Mouse (Mus musculus): ENCODE results near the gene Ypel5. TPM values are rescaled to one million over a fixed set of nuclear protein-coding genes. Genes with fewer than 3 reads are reported as not detected.

The Ypel5 gene
- polyA plus RNA-seq, 1 experiment from 2014 or later, result 53.9 TPM

GRCm38 (mm10) chr17:72813419-72814315 is 22.6 kb upstream of the Ypel5 start:
- peak; percentile 22 for DNase-seq (ENCODE audit: low spot score)
- no peaks in the 10 kb centered on the region for H3K36me3 ChIP-seq (ENCODE audit: control insufficient read depth, insufficient read depth, low read length)
- no peak overlapping the region for H3K4me3 ChIP-seq (ENCODE audit: low read depth, low read length)
- H3K9ac ChIP-seq (ENCODE audit: low read depth, low read length), result no peak overlapping the region
- 16% methylated on average over 12 of the region's 12 CpGs for WGBS
- no peaks in the 10 kb centered on the region for H3K27me3 ChIP-seq (replicated peaks; ENCODE audit: control insufficient read depth, insufficient read depth, low read length)
- no peaks in the 10 kb centered on the region for H3K4me1 ChIP-seq (ENCODE audit: control insufficient read depth, insufficient read depth, low read length)
- ATAC-seq (ENCODE audit: low read depth), result no peak
- no peak overlapping the region; the same call in 1 of the 2 replicates for H3K4me2 ChIP-seq (ENCODE audit: low read depth, low read length)
- H3K27ac ChIP-seq (replicated peaks; ENCODE audit: low read depth, low read length), result no peak overlapping the region
- no peaks in the 10 kb centered on the region for H3K9me3 ChIP-seq (ENCODE audit: control insufficient read depth, low read length)

GRCm38 (mm10) chr17:72817574-72817973 is 18.7 kb upstream of the Ypel5 start:
- Histone ChIP-seq H3K27ac (replicated peaks; ENCODE audit: low read depth, low read length) (no peak overlapping the region), H3K4me3 (ENCODE audit: low read depth, low read length) (no peak overlapping the region), H3K27me3 (replicated peaks; ENCODE audit: control insufficient read depth, insufficient read depth, low read length) (no peaks in the 10 kb centered on the region), H3K4me2 (ENCODE audit: low read depth, low read length) (no peak overlapping the region), H3K4me1 (ENCODE audit: control insufficient read depth, insufficient read depth, low read length) (no peaks in the 10 kb centered on the region), H3K36me3 (ENCODE audit: control insufficient read depth, insufficient read depth, low read length) (no peaks in the 10 kb centered on the region), H3K9ac (ENCODE audit: low read depth, low read length) (no peak overlapping the region), H3K9me3 (ENCODE audit: control insufficient read depth, low read length) (no peaks in the 10 kb centered on the region)
- no peak for ATAC-seq (ENCODE audit: low read depth)
- DNase-seq (ENCODE audit: low spot score), result no peak
- 83% methylated on average over 5 of the region's 5 CpGs for WGBS

GRCm38 (mm10) chr17:72819714-72820113 is 16.5 kb upstream of the Ypel5 start:
- Histone ChIP-seq H3K27ac (replicated peaks; ENCODE audit: low read depth, low read length) (no peak overlapping the region), H3K9ac (ENCODE audit: low read depth, low read length) (no peak overlapping the region), H3K9me3 (ENCODE audit: control insufficient read depth, low read length) (no peaks in the 10 kb centered on the region), H3K27me3 (replicated peaks; ENCODE audit: control insufficient read depth, insufficient read depth, low read length) (no peaks in the 10 kb centered on the region), H3K4me3 (ENCODE audit: low read depth, low read length) (no peak overlapping the region), H3K4me1 (ENCODE audit: control insufficient read depth, insufficient read depth, low read length) (no peaks in the 10 kb centered on the region), H3K36me3 (ENCODE audit: control insufficient read depth, insufficient read depth, low read length) (no peaks in the 10 kb centered on the region), H3K4me2 (ENCODE audit: low read depth, low read length) (no peak overlapping the region)
- DNase-seq (ENCODE audit: low spot score), result no peak
- WGBS, result 56% methylated on average over 2 of the region's 2 CpGs
- no peak for ATAC-seq (ENCODE audit: low read depth)

GRCm38 (mm10) chr17:72820425-72820824 is 15.8 kb upstream of the Ypel5 start:
- Histone ChIP-seq H3K9me3 (ENCODE audit: control insufficient read depth, low read length) (no peaks in the 10 kb centered on the region), H3K36me3 (ENCODE audit: control insufficient read depth, insufficient read depth, low read length) (no peaks in the 10 kb centered on the region), H3K4me3 (ENCODE audit: low read depth, low read length) (no peak overlapping the region), H3K27ac (replicated peaks; ENCODE audit: low read depth, low read length) (no peak overlapping the region), H3K4me2 (ENCODE audit: low read depth, low read length) (no peak overlapping the region), H3K27me3 (replicated peaks; ENCODE audit: control insufficient read depth, insufficient read depth, low read length) (no peaks in the 10 kb centered on the region), H3K4me1 (ENCODE audit: control insufficient read depth, insufficient read depth, low read length) (no peaks in the 10 kb centered on the region), H3K9ac (ENCODE audit: low read depth, low read length) (no peak overlapping the region)
- 53% methylated on average over 4 of the region's 4 CpGs for WGBS
- ATAC-seq (ENCODE audit: low read depth) (no peak), DNase-seq (ENCODE audit: low spot score) (no peak)

- Histone ChIP-seq H3K27me3 (replicated peaks; ENCODE audit: control insufficient read depth, insufficient read depth, low read length) (no peaks in the 10 kb centered on the region), H3K9me3 (ENCODE audit: control insufficient read depth, low read length) (no peaks in the 10 kb centered on the region), H3K4me2 (ENCODE audit: low read depth, low read length) (no peak overlapping the region), H3K36me3 (ENCODE audit: control insufficient read depth, insufficient read depth, low read length) (no peaks in the 10 kb centered on the region), H3K4me3 (ENCODE audit: low read depth, low read length) (no peak overlapping the region), H3K27ac (replicated peaks; ENCODE audit: low read depth, low read length) (no peak overlapping the region), H3K9ac (ENCODE audit: low read depth, low read length) (no peak overlapping the region), H3K4me1 (ENCODE audit: control insufficient read depth, insufficient read depth, low read length) (no peaks in the 10 kb centered on the region)
- no peak for DNase-seq (ENCODE audit: low spot score)
- ATAC-seq (ENCODE audit: low read depth), result no peak
- 52% methylated on average over 1 of the region's 1 CpGs for WGBS
These were observed 14.3 kb upstream of the Ypel5 start for GRCm38 (mm10) chr17:72821923-72822322.

GRCm38 (mm10) chr17:72826916-72827534 is 9.2 kb upstream of the Ypel5 start:
- no peak overlapping the region for H3K9ac ChIP-seq (ENCODE audit: low read depth, low read length)
- no peaks in the 10 kb centered on the region for H3K27me3 ChIP-seq (replicated peaks; ENCODE audit: control insufficient read depth, insufficient read depth, low read length)
- peak; percentile 19 for DNase-seq (ENCODE audit: low spot score)
- ATAC-seq (ENCODE audit: low read depth), result peak; percentile 30; the same call in 1 of the 2 replicates
- no peak overlapping the region for H3K4me2 ChIP-seq (ENCODE audit: low read depth, low read length)
- WGBS, result 87% methylated on average over 3 of the region's 3 CpGs
- no peaks in the 10 kb centered on the region for H3K4me1 ChIP-seq (ENCODE audit: control insufficient read depth, insufficient read depth, low read length)
- no peaks in the 10 kb centered on the region for H3K9me3 ChIP-seq (ENCODE audit: control insufficient read depth, low read length)
- H3K27ac ChIP-seq (replicated peaks; ENCODE audit: low read depth, low read length), result no peak overlapping the region
- no peaks in the 10 kb centered on the region for H3K36me3 ChIP-seq (ENCODE audit: control insufficient read depth, insufficient read depth, low read length)
- H3K4me3 ChIP-seq (ENCODE audit: low read depth, low read length), result no peak overlapping the region

GRCm38 (mm10) chr17:72828027-72828678 is 8.1 kb upstream of the Ypel5 start:
- no peak overlapping the region for H3K27ac ChIP-seq (replicated peaks; ENCODE audit: low read depth, low read length)
- DNase-seq (ENCODE audit: low spot score) (peak; percentile 26), ATAC-seq (ENCODE audit: low read depth) (no peak)
- no peaks in the 10 kb centered on the region for H3K4me1 ChIP-seq (ENCODE audit: control insufficient read depth, insufficient read depth, low read length)
- 67% methylated on average over 3 of the region's 3 CpGs for WGBS
- H3K36me3 ChIP-seq (ENCODE audit: control insufficient read depth, insufficient read depth, low read length), result no peaks in the 10 kb centered on the region
- H3K9ac ChIP-seq (ENCODE audit: low read depth, low read length), result no peak overlapping the region
- no peaks in the 10 kb centered on the region for H3K9me3 ChIP-seq (ENCODE audit: control insufficient read depth, low read length)
- H3K27me3 ChIP-seq (replicated peaks; ENCODE audit: control insufficient read depth, insufficient read depth, low read length), result no peaks in the 10 kb centered on the region
- no peak overlapping the region for H3K4me2 ChIP-seq (ENCODE audit: low read depth, low read length)
- no peak overlapping the region for H3K4me3 ChIP-seq (ENCODE audit: low read depth, low read length)

- ATAC-seq (ENCODE audit: low read depth) (no peak; the same call in 1 of the 2 replicates), DNase-seq (ENCODE audit: low spot score) (no peak)
- H3K4me2 ChIP-seq (ENCODE audit: low read depth, low read length), result no peak overlapping the region
- 81% methylated on average over 8 of the region's 8 CpGs for WGBS
- H3K27me3 ChIP-seq (replicated peaks; ENCODE audit: control insufficient read depth, insufficient read depth, low read length), result no peaks in the 10 kb centered on the region
- H3K36me3 ChIP-seq (ENCODE audit: control insufficient read depth, insufficient read depth, low read length), result no peaks in the 10 kb centered on the region
- H3K4me1 ChIP-seq (ENCODE audit: control insufficient read depth, insufficient read depth, low read length), result no peaks in the 10 kb centered on the region
- H3K27ac ChIP-seq (replicated peaks; ENCODE audit: low read depth, low read length), result no peak overlapping the region
- no peak overlapping the region for H3K9ac ChIP-seq (ENCODE audit: low read depth, low read length)
- no peaks in the 10 kb centered on the region for H3K9me3 ChIP-seq (ENCODE audit: control insufficient read depth, low read length)
- H3K4me3 ChIP-seq (ENCODE audit: low read depth, low read length), result no peak overlapping the region
These were observed 7.6 kb upstream of the Ypel5 start for GRCm38 (mm10) chr17:72828687-72829086.

All from embryonic facial prominence, embryonic 14.5 days (tissue).